Mouse (Mus musculus): ENCODE measurements around the gene Fam45a. TPM values are rescaled to one million over a fixed set of nuclear protein-coding genes. Genes with fewer than 3 reads are reported as not detected.
"Not testable (repeated sequence)": the region's sequence is repeated elsewhere in the genome, so short reads cannot be mapped to it uniquely, and the experiment has no call there.

Gene Fam45a
- polyA plus RNA-seq, 1 experiment from 2014 or later: 35.9 TPM

DNA sequence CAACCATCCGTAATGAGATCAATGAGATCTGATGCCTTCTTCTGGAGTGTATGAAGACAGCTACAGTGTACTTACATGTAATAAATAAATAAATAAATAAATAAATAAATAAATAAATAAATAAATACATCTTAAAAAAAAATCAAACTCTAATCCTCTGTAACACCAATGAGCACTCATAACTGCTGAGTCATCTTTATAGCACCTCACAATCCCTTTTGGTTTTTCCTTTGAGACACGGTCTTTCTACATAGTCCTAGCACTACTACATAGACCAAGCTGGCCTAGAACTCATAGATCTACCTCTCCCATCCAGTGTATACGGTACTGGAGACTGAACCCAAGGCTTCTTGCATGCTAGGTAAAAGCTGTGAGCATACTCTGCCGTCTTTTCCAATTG, 54.8 kb downstream of the Fam45a start:
- H3K9me3 ChIP-seq (replicated peaks); H3K4me3 ChIP-seq; H3K27ac ChIP-seq; H3K4me2 ChIP-seq; H3K9ac ChIP-seq; H3K4me1 ChIP-seq; H3K27me3 ChIP-seq; ATAC-seq: not testable (repeated sequence)
- peaks cover 32% of the 10 kb centered on the region for H3K36me3 ChIP-seq (ENCODE audit: poor library complexity, severe bottlenecking)
- WGBS: 94% methylated on average over 4 of the region's 4 CpGs

DNA sequence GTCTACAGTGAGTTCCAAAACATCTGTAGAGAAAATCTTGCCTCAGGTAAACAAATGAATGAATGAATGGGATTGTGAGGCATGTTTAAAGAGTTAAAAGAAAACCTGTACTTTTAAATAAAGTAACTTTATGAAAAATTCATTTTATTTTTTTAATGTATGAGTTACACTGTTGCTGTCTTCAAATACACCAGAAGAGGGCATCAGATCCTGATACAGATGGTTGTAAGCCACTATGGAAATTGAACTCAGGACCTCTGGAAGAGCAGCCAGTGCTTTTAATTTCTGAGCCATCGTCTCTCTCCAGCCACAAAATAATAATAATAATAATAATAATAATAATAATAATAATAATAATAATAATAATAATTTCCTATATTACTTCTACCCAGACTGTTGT, 59.1 kb downstream of the Fam45a start:
- Histone ChIP-seq H3K4me3 (no peak overlapping the region), H3K27ac (no peak overlapping the region), H3K9me3 (replicated peaks) (no peaks in the 10 kb centered on the region), H3K4me2 (no peak overlapping the region), H3K36me3 (ENCODE audit: poor library complexity, severe bottlenecking) (peaks cover 26% of the 10 kb centered on the region), H3K27me3 (no peaks in the 10 kb centered on the region), H3K4me1 (peaks cover 14% of the 10 kb centered on the region), H3K9ac (no peak overlapping the region)
- ATAC-seq: no peak
- WGBS: 81% methylated on average over 1 of the region's 1 CpGs

DNA sequence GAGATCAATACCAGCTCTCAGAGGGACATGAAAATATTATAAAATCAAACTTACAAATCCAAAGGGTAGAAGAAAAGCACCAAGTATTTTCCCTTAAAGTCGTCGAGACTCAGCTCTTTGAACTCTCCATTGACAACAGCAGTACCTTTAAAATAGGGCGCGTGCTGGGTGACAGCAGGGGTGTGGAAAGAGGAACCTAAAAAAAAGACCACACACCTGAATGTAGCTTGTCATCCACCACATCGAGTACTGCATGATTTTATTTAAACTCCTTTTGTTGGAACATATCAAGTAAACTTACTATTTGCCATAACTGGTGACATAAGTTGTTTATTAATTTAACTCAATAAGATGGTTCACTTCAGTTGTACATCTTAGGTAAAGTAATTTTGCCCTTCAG, 60.0 kb downstream of the Fam45a start:
- ATAC-seq: no peak
- Histone ChIP-seq H3K36me3 (ENCODE audit: poor library complexity, severe bottlenecking) (peaks cover 26% of the 10 kb centered on the region), H3K4me2 (no peak overlapping the region), H3K9me3 (replicated peaks) (no peaks in the 10 kb centered on the region), H3K27me3 (no peaks in the 10 kb centered on the region), H3K4me1 (peaks cover 14% of the 10 kb centered on the region), H3K9ac (no peak overlapping the region), H3K4me3 (no peak overlapping the region), H3K27ac (no peak overlapping the region)
- WGBS: 89% methylated on average over 5 of the region's 5 CpGs

GRCm38 (mm10) chr19:60872272-60872671, 60.9 kb downstream of the Fam45a start:
- no peak overlapping the region for H3K9ac ChIP-seq
- no peaks in the 10 kb centered on the region for H3K9me3 ChIP-seq (replicated peaks)
- H3K27me3 ChIP-seq: no peaks in the 10 kb centered on the region
- no peak overlapping the region for H3K4me3 ChIP-seq
- H3K4me1 ChIP-seq: peaks cover 14% of the 10 kb centered on the region
- H3K36me3 ChIP-seq (ENCODE audit: poor library complexity, severe bottlenecking): peaks cover 21% of the 10 kb centered on the region
- no peak overlapping the region for H3K27ac ChIP-seq
- 61% methylated on average over 1 of the region's 1 CpGs for WGBS
- no peak for ATAC-seq
- H3K4me2 ChIP-seq: no peak overlapping the region

- peak overlapping the region; percentile 69 for H3K4me2 ChIP-seq
- H3K9ac ChIP-seq: peak overlapping the region; percentile 73; the same call in 1 of the 2 replicates
- peaks cover 12% of the 10 kb centered on the region for H3K36me3 ChIP-seq (ENCODE audit: poor library complexity, severe bottlenecking)
- H3K27ac ChIP-seq: no peak overlapping the region
- H3K4me1 ChIP-seq: peaks cover 14% of the 10 kb centered on the region
- no peaks in the 10 kb centered on the region for H3K9me3 ChIP-seq (replicated peaks)
- no peak for ATAC-seq
- 36% methylated on average over 4 of the region's 4 CpGs for WGBS
- no peaks in the 10 kb centered on the region for H3K27me3 ChIP-seq
- peak overlapping the region; percentile 56 for H3K4me3 ChIP-seq
Observed at GRCm38 (mm10) chr19:60873501-60873900, 62.1 kb downstream of the Fam45a start.

GRCm38 (mm10) chr19:60874064-60874694, 62.8 kb downstream of the Fam45a start, which contains the start of gene Prdx3:
Gene Prdx3 (minus strand): TSS chr19:60874556.
- Histone ChIP-seq H3K9ac (peak within 1 kb of the TSS; percentile 73), H3K4me1 (peaks cover 14% of the 10 kb centered on the region), H3K4me2 (peak within 1 kb of the TSS; percentile 69), H3K27ac (peak within 1 kb of the TSS; percentile 48; the same call in 1 of the 2 replicates), H3K9me3 (replicated peaks) (no peaks in the 10 kb centered on the region), H3K4me3 (peak within 1 kb of the TSS; percentile 56), H3K27me3 (no peaks in the 10 kb centered on the region), H3K36me3 (ENCODE audit: poor library complexity, severe bottlenecking) (peaks cover 5% of the 10 kb centered on the region)
- ATAC-seq: peak; percentile 99
- WGBS: under 1% methylated on average over 28 of the region's 28 CpGs

- peak; percentile 33; the same call in 1 of the 2 replicates for ATAC-seq
- H3K27me3 ChIP-seq: no peaks in the 10 kb centered on the region
- no peak overlapping the region for H3K9ac ChIP-seq
- under 1% methylated on average over 3 of the region's 3 CpGs for WGBS
- H3K4me3 ChIP-seq: no peak overlapping the region
- H3K4me1 ChIP-seq: no peaks in the 10 kb centered on the region
- no peak overlapping the region for H3K27ac ChIP-seq
- no peaks in the 10 kb centered on the region for H3K9me3 ChIP-seq (replicated peaks)
- no peak overlapping the region for H3K4me2 ChIP-seq
- no peaks in the 10 kb centered on the region for H3K36me3 ChIP-seq (ENCODE audit: poor library complexity, severe bottlenecking)
Observed at GRCm38 (mm10) chr19:60883129-60883528, 71.7 kb downstream of the Fam45a start.

Small RNA genes within 50 kb of the gene (microRNA-seq; reads per million reads assigned to microRNA genes)
- not detected for gene mmu-mir-3084-1

Other genes with a start within 250 kb of the Fam45a start
- gene Cacul1, start 230.6 kb upstream of the Fam45a start, polyA plus RNA-seq (2015; fragmentation: Nextera tagmentation; extraction: Ambion mirVana): 19.3 and 20.9 TPM in 2 replicates
- gene Nanos1, start 55.6 kb upstream of the Fam45a start, polyA plus RNA-seq (2015; fragmentation: Nextera tagmentation; extraction: Ambion mirVana): 7.5 and 8.0 TPM in 2 replicates
- 125 and 135 TPM in 2 replicates for gene Eif3a, start 20.9 kb upstream of the Fam45a start, polyA plus RNA-seq (2015; fragmentation: Nextera tagmentation; extraction: Ambion mirVana)
- gene Sfxn4, start 49.9 kb downstream of the Fam45a start, polyA plus RNA-seq (2015; fragmentation: Nextera tagmentation; extraction: Ambion mirVana): 10.5 and 11.1 TPM in 2 replicates
- 81.2 and 81.4 TPM in 2 replicates for gene Prdx3, start 63.0 kb downstream of the Fam45a start, polyA plus RNA-seq (2015; fragmentation: Nextera tagmentation; extraction: Ambion mirVana)
- 1.8 and 2.3 TPM in 2 replicates for gene Grk5, start 78.2 kb downstream of the Fam45a start, polyA plus RNA-seq (2015; fragmentation: Nextera tagmentation; extraction: Ambion mirVana)